Mouse (Mus musculus) neural tube, embryonic 10.5 days (tissue): ENCODE data around the gene Slc7a5.

Source experiments
- DNase-seq: peaks from one replicate; pipeline ENCODE4 v3.0.0-alpha.2; 2017; ENCODE audit warnings: low spot score; ENCODE audit errors: extremely low spot score

Gene Slc7a5

DNA sequence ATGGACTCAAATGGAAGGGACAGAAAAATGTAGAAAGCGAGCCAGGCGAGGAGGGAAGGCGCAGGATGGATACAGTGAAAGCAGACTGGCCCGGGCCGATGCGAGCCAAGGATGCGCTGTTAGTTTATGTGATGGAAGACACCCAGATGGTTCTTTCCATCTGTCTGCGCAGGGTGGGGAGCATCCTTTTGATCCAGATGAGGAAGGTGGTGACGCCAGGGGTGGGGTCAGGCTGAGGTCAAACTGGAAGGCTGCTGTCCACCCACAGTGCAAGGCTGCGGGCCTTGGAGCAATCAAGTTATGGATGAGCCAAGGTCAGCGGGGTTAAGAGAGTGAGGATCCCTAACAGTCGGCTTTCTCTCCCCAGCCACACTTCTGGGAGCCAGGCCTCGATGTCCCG, 28.9 kb upstream of the Slc7a5 start:
- no peak for DNase-seq

DNA sequence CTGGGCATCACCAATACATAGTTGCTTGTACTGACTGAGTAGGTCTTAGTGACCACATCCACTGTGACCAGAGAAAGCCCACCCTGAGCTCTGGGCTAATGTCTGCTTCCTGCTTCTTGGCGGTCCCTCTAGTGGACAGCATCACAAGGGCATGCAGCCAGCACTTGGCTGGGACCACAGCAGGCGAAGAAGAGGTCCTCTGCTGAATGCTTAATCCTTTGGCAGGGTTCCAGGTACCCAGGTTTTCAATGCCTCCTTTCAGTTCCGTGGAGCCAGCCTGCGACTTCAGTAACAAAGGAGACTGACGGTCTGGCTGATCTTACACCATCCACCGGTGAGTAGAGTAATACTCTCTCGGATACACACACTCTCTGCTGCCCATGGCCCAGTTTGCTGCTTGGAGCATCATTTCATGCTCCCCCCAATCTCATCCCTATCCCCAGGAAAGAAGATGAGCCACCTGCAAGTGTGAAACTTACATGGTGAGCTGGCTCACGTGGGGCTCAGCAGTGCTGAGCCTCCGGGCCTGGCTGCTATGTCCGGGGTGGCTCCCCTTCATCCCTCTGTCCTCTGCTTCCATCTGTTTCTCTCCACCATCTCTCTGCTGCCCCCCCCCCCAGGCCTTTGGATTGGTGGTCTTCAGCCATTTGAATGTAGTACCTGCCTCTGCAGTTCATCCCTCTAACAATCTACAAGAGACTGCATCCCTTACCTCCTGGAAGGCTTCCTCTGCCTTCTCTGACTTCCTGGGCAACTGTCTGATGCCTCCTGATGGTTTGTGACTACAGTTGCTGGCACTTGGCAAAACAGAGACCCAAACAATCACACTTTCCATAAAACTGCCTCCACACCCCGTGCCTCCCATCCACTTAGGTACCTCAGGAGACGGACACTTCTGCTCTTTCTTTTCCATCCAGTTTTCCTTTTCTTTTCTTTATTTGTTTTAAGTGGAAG, 28.1 kb upstream of the Slc7a5 start:
- DNase-seq: no peak

DNA sequence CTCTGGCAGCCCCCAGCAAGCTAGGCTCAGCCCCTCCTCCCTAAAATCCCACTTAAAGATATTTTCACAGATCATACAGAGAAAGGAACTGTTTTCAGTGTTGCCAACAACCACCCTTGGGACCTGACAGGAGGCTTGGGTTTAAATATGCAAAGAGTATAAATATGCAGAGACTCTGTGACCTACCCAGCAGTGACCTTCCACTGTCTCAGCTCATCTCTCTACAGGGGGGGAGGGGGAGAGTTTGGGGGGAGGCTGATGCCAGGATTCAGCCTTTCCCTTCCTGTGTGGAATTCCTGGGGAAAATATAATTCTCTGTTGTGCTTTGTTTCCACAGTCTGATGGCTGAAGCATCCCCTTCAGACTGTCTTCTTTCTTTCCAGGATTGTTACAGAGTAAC, 27.4 kb upstream of the Slc7a5 start:
- no peak for DNase-seq

DNA sequence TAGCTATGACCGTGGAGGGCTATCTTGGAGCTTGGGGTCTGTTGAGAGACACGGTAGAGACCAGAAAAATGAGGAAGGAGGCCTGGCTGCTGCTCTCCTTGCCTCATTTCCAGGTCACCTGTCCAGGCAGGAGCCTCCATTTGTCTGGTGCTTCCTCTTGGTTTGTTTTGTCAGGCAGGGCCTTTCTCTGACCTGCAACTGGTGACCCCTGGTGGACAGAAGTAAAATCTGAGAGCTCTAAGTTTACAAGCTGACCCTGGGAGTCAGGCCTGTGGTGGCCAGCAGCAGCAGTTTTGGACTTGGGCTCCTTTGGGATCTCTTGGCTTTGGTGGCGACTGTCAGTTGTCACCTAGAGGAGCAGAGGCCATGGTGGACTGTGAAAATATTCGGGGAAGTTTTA, 27.0 kb upstream of the Slc7a5 start:
- DNase-seq: no peak

DNA sequence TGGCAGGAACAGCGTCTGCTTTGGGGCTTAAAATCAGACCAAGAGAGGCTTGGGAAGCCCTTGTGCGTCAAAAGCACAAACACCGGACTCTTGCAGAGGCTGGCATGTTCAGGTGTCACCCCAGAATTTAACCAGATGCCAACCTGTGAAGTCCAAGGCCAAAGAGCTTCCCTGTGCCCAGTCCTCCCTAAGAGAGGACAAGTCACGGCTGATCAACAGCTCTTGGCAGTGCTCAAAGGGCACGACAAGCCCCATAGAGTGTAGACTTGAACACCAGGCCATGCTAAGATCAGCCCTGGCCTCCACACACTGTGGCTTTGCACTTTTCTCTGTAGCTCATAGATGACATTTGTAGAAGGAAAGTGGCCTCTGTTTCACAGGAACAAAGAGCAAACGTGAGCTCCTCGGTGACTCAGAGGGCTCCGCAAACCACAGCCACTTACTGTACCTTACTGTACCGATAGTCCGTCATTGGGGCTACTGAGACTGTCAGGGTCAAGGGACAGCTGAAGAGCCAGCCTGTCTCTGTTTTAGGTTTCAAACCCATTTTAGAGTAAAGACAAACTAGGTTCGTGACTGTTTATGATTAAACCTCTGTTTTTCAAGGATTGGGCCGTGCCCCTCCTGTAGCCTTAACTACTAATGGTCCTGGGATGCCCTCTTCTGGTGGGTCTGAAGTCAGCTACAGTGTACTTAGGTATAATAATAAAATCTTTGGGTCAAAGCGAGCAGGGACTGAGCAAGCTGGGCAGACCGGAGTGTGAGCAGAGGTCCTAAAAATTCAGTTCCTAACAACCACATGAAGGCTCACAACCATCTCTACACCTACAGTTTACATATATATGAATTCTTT, 25.4 kb upstream of the Slc7a5 start:
- no peak for DNase-seq

DNA sequence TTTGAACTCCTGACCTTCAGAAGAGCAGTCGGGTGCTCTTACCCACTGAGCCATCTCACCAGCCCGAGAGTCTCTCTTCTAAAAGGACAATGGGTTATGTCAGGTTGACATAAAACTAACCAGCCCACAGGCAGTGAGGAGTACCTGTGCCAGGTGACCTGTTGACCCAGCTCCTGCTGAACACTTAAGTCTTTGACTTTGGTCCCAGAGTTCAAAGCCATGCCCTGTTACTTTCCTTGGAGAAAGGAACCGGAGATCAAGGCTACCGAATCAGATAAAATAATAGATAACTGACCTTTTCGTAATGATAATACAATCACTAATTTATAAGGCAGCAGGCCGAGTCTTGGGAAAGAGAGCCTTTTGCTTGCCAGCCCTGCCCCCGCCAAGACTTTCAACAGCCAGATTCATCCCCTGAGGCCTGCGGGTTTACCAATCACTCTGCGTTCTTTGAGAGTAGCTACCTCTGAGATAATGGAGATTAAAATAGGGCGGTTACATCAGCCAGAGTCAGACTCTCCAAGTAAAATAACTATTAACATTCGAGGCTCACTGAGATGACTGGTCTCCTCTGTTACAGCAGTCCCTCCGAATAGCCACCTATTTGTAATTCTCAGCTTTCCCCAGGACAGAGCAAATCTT, 24.7 kb upstream of the Slc7a5 start:
- no peak for DNase-seq

DNA sequence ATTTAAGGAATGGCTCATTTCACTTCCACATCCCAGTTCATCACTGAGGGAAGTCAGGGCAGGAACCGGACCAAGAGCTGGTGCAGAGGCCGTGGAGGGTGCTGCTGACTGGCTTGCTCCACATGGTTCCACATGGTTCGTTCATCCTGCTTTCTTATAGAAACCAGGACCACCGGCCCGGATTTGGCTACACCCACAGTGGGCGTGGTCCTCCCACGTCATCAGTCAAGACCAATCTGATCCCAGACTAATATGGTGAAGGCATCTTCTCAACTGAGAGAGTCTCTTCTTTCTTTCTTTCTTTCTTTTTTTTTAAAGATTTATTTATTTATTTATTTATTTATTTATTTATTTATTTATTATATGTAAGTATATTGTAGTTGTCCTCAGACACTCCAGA, 24.1 kb upstream of the Slc7a5 start:
- no peak for DNase-seq

DNA sequence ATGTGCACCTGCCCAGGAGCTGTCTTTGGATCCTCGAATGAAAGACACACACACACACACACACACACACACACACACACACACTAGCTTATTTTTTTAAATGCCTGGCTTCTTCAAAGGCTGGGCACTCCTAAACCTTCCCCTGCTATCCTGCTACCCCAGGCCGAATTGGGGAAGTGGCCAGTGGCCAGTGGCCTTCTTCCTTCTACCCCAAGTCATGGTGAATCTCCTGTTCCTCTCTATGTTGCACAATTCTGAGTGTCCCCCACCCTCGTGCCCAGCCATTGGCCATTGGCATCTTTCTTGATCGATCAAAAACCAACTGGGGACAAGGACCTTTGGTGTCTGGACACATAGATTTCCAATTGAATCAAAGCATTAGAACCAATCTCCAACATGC, 22.6 kb upstream of the Slc7a5 start:
- no peak for DNase-seq

DNA sequence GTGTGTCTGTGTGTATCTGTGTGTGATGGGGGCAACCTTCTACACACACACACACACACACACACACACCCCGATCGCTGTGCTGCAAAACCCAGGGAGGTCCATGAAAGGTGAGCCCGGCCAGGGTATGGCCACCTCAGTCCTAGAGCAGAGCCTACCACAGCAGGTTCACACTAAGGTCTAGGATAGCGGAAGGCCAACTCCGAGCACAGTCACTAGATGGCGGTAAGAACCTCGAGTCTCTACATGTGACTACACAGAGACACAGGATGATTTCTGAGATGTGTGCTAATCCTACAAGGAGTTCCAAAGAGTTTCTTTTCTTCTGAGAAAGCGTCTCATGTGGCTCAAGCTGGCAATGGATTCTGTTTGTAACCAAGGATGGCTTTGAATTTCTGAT, 19.8 kb upstream of the Slc7a5 start:
- no peak for DNase-seq

DNA sequence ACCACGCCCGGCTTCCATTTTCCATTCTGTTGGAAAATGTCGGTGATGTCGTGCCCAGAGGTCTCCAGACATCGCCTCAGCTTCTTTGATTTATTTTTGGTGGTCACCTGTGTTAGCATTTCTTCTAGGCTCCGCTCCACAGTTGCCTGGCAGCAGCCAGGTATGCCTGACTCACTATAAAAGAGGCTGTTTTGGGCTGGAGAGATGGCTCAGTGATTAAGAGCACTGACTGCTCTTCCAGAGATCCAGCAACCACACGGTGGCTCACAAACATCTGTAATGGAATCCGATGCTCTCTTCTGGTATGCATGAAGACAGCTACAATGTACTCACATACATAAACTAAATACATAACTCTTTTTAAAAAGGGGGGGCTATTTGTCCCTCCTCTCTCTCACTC, 18.8 kb upstream of the Slc7a5 start:
- no peak for DNase-seq

DNA sequence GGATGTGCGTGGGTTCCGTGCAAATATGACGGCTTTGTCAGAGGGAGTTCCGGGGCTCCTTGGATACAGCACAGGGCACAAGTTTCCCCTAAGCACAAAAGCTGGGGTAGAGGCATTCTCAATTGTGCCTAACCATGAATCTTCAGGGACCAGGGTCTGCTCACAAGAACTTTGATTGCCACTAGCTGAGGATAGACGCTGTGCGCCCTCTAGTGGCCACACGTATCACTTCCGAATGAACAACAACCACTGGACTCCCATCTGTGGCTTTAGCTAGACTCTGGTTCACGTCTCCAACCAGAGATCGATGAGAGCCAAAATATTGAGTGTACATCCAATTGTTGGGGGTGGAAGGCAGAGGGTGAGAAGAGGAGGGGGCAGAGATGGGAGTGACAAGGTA, 18.1 kb upstream of the Slc7a5 start:
- DNase-seq: peak; percentile 85

DNA sequence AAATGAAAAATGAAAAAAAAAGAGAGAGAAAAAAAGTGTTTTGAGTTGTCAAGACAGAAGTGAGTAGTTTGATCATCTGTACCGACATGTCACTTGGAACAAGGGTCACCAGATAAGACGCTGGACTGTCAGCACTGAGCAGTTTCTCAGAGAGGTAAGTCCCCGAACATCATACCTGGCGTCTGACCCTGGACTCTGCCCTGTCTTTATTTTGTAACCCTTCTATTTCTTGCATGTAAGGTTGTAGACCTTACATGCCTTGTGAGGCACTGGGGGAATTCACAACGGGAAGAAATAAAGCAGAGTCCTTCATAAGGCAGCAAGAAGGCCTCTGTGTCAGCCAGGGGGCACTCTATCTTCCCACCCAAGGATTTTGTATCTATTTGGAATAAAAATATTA, 17.2 kb upstream of the Slc7a5 start:
- DNase-seq: no peak

DNA sequence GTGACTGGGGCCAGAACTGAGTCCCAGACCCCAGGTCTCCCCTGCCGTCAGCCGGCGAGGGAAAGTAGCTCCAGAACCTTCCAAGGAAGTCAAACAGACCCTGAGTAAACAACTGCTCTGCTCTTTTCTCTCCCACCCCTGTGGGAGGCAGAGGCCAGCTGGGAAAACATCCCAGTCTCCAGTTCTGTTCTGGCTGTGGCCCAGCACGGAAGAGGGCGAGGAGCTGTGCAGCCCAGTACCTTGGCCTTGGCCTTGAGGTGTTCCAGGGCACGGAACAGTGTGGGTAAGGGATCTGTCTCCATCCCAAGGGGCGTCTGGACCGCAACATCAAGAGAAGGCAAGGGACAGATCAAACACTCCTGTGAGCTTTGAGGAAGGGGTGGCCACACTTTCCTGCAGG, 14.6 kb upstream of the Slc7a5 start:
- no peak for DNase-seq

DNA sequence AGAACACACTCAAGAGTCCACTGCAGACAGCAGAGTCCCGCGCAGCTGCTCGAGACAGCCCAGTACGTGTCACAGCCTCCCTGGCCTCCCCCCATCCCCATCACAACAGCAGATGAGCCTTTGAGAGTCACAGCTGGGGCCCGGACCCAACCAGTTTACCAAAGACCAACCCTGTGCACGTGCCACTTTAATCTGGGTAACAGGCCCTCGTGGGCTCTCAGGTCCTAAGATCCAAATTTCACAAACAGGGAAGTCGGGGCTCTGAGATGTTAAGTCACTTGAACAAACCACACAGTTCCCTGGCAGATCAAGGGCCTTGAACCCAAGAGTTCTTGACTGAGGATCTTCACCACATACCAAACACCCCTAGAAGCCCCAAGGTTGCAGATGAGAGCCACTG, 14.1 kb upstream of the Slc7a5 start:
- DNase-seq: no peak

DNA sequence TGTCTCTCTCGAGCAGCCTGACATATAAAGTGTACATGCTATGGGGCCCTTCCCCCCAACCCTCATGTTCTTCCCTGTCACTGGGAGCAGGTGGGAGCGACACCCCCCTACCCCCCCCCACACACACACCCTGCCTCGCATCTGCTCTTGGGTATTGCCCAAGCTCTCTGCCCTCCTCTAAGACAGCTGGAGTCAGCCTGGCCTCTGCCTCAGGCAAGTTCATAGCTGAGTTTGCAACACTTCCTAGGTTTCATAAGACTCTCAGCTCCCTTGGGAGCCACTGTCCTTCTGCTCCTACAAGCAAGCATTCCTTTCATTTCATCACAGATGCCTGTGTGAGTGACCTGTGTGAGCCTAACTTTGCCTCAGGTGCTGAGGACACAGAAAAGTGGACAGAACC, 12.2 kb upstream of the Slc7a5 start:
- DNase-seq: no peak

DNA sequence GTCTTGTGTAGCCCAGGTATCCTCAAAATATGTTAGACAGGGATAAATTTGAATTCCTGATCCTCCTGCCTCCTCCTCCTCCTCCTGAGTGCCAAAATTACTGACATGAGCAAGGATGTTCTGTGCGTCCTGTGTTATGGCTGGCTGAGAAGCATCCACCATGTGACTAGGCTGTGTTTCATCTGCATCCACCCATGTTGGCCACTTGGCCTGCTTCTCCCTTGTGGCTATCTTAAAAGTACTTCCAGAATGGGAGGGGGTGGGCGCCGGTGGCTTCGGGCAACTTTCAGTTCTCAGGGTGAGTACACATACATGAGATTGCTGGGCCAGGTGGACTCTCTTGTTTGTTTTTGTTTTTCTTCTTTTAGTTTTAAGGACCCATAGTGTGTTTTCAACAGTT, 11.7 kb upstream of the Slc7a5 start:
- no peak for DNase-seq

DNA sequence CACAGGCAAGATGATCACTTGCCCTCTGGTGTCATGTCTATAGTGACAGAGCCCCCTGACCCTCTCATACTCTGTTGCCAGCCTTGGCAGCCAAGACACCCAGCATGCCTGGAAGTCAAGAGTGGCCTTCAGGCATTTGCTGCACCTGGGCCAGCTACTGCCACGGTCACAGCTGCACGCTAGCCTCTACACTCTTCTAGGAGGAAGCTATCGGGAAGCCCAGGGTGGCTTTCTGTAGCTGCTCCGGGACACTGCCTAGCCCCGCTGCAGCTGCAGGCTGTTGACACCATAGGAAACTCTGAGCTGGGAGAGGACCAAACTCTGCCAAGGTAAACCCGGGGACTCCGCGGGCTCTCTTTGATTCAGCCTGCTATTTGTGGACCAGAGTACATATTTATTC, 5.9 kb upstream of the Slc7a5 start:
- no peak for DNase-seq

DNA sequence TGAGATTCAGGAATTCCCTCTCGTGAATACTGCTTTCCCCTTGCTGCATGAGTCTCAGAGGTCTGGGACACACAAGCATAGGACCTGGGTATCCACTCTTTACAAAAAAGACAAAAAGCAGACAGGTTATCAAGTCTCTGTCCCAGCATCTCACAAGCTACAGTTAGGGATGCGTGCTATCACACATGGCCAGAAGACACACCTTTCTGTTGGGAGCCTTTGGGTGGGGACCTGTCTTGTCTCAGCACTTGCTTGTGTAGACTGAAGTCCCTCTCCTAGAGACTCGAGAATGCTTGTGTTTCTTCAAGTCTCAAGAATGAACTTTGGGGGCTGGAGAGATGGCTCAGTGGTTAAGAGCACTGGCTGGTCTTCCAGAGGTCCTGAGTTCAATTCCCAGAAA, 5.3 kb upstream of the Slc7a5 start:
- DNase-seq: no peak

DNA sequence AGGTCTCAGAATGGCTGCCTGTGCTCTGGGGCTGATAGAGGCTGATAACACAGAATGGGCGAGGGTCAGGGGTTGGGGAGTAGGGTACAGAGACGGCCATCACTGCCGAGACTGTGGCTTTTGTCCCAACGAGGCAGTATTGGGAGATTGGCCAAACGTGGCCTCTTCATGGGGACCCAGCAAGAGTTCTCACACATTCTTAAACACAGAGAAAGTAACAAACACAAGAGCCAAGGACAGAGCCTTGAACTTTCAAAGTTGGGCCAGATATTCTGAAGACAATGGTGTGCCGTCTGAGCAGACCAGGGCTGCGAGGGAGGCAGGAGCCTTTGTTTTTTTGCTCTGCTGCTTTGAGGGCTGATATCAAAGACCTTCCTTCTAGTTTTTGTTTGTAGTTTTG, 4.5 kb upstream of the Slc7a5 start:
- no peak for DNase-seq

DNA sequence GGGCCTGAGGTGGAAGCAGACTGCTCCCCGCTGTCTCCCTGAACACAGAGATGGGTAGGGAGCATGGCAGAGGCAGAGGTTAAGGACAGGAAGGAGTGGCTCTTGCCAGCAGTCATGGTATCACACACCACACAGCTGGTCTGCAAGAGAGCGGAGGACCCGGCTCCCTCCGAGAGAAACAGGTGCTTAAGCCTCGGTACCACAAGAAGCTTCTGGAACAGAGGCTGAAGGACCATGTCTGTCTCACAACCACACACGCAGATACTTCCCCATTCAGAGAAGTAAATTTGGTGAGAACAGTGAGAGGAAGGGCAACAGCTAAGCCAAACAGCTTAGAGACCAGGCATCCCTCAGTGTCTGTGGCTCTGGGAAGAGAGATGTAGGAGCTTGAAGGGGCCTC, 3.9 kb upstream of the Slc7a5 start:
- DNase-seq: no peak

DNA sequence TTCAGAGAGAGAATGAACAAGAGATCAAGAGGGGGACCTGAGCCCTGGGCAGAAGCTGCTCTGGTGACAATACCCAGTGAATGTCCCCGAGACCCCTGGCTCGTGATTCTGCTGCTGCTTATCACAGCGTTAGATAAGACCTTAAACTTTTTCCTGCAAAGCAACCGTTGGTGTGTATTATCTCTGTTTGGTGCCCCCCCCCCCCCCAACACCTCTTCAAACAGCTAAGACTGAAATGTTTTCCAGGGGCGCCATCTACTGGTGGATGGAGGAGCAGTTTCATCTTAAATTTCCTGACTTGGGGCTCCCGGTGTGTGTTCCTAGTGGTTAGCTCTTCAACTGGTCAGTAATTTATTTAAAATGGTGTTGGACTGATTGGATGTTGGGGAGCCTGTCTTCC, 2.2 kb upstream of the Slc7a5 start:
- peak; percentile 70 for DNase-seq

DNA sequence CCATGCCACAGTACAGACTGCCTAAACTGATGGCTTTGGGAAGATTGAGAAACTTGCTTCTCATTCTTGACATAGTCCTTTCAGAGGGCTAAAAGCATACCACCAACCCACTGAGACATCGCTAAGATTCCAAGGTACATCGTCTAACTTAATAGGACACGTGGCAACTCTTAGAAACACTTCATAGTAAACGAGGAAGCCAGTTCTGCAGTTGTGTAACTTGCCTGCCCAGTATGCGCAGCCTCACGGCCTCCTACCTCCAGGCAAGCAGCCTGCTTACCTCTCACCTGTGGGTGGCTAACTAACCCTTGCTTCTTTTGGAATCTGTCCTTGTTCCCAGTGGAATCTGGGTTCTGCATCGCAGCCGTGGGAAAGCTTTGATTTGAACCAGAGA, 1.7 kb upstream of the Slc7a5 start:
- no peak for DNase-seq
